Mouse (Mus musculus) thymus, postnatal 10 days (tissue): ENCODE measurements at regions not wholly inside any gene's neighbourhood (a gene's known extent, or its start where the extent isn't known, plus 50 kb on each side); places are given as distances from the start of the nearest gene placed in this dataset.

Experiments used
- DNase-seq, 2 experiments: peaks; one replicate each; pipeline ENCODE4 v3.0.0; 2021; ENCODE audit warnings: low spot score in 2 of 2

- no peak for DNase-seq
Observed at GRCm38 (mm10) chr2:161470844-161471243, 362.0 kb upstream of the Chd6 start.

DNA sequence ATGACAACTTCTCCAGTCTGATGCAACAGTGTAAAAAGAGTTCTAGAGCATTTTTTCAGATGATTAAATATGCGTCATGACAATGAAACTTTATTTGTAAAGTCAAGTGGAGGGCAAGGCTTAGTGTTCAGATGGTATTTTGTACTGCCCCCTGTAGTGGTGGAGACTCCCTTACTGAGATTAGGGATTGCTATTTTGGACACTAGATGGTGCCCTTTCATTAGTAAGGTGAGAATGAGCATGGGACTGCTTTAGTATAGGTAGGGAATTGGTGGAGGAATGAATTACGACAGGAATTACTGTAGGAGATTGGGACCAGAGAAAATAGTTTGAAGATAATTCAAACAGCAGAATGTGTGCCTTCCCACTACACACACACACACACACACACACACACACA, 361.1 kb upstream of the Chd6 start:
- no peak for DNase-seq

DNA sequence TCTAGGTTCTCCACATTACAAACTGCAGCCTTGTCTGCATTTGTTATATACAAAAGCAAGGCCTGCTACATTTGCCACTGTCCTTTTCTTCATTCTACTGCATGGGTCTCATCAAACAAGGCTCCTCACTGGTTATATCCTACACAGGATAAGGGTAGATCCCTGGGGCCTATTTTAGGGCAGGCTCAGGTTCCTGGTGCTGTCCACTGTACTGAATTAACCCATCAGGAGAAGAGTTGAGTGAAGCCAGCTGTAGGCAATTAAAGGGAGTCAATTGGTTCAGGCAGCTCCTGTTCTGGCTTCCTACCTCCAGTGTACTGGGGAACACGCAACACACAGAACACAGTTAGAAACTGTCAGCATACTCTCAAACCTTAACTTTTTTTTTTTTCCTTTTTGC, 358.2 kb upstream of the Chd6 start:
- DNase-seq: no peak

DNA sequence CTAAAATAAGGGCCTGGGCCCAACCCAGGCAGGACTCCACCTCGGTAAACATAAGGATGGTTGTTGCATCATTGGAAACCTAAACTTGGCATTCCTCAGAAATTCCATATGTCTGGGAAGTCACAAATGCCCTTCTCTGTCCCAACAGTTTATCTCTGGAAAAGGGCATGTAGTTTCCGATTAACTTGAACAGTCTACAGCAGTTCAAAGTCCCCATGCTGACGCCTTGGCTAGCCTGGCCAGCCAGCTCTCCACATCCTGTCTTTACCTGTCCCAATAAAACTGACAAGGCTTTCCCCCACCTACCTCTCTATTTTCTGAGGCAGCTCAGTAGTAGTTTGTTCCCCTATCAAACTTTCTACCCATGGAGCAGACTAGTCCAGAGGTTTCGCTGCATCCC, 351.7 kb upstream of the Chd6 start:
- no peak for DNase-seq

GRCm38 (mm10) chr2:161454466-161454865, 345.6 kb upstream of the Chd6 start:
- DNase-seq: no peak

DNA sequence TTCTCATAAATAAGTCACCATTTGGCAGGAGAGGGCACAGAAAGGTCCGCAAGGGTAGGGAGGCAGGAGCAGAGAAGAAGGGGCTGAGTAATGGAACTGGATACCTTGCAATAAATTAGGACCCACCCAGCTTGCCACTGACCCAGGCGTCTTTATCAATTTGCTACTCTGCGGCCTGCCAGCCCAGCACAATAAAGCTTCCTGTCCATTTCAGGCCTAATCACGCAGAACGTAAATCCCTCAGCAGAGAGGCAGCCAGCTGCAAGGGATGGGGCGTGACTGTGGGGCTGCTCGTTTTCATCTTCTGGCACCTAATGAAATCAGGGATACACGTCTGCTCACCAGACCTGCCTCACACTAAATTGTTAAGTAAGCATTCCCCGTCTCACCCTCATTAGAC, 324.9 kb upstream of the Chd6 start:
- DNase-seq: no peak

DNA sequence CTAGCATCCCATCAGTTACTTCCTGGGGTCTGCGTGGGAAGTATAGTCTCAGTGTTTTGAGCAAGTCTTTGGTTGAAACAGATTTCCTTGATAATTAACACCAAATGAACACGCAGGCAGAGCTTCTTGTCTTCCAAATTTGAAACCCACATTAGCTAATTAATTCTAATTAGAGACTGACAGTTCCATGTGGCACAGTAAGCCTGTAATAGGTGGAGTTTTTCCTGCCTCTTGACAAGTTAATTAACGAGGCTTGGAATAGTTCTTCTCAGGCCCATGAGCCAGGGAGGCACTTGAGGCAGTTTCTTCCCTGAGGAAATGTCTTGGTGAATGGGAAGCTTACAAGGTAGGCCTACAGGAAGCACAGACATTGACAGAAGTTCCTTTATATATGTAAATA, 320.4 kb upstream of the Chd6 start:
- DNase-seq: no peak

DNA sequence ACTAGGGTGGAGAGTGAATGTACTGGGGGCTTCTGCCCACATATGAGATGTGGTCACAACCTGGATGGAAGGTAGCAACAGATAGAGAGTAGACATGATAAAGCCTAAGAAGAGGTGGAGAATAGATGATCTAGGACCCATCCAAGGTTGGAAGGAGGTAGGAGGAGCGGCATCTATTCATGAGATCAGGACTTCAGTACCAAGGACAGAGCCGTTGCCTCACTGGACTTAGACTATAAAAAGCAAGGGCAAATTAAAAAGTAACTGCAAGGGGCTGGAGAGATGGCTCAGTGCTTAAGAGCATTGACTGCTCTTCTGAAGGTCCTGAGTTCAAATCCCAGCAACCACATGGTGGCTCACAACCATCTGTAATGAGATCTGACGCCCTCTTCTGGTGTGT, 316.7 kb upstream of the Chd6 start:
- DNase-seq: no peak

DNA sequence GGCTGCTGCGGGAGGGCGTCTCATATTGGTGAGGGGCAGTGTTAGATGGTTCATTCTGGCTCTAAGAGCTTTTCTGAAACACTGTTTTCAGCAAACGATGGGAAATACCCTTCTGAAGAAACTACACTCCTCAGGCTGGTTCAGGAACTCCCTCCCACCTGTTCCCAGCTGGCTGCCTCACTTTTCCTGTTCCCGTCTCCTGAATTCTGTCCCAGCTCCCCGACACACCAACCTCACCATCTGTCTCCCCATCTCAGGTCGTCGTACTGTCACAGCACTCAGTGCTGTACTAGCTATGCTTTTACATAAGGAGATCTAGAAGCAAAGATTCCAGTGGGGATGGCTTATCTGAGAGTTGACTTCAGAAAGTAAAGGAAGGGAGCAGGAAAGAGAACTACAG, 309.2 kb upstream of the Chd6 start:
- DNase-seq: no peak

GRCm38 (mm10) chr2:161416218-161416927, 307.5 kb upstream of the Chd6 start:
- DNase-seq: no peak

GRCm38 (mm10) chr2:161408306-161408705, 299.4 kb upstream of the Chd6 start:
- DNase-seq: no peak

DNA sequence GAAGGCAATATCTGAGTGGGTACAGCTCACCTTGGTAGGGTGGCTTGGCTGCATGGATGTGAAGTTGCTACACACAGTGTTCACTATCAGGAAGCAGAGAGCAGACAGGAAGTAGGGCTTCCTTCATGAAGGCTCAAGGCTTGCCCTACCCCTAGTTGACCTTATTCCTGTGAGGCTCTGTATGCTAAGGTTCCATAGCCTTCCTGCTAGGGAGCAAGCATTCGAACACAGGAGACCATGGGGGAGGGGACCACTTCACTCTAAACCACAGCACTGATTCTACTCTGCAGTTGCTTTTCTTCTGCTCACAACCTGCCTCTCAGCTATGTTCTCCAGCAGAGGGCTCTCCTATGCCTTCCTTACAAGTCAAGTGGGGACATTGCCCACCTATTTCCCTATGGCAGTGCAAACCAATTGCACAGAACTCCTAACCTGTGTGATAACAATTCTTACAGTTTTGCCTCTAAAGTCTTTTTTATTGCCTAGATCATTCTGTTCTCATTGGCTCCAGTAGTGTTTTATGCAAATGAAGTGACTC, 297.0 kb upstream of the Chd6 start:
- no peak for DNase-seq

DNA sequence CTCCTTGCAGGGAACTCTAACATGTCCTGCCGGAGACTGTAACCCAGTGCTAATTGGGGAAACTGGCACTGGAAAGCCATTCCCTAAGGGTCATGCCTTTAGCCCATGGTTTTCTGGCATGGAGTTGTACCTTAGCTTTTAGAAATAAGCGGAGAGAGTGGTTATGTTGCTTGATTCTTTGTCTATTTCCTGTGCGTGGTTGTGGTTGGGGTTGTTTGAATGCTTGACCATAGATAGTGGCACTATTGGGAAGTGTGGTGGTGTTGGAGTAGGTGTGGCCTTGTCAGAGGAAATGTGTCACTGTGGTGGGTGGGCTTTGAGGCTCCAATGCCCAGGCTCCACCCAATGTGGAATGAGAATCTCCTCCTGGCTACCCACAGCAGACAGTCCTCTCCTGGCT, 289.2 kb upstream of the Chd6 start:
- no peak for DNase-seq

- no peak for DNase-seq
Observed at GRCm38 (mm10) chr2:161390954-161391690, 282.2 kb upstream of the Chd6 start.

GRCm38 (mm10) chr2:161389318-161389835, 280.5 kb upstream of the Chd6 start:
- DNase-seq: no peak

DNA sequence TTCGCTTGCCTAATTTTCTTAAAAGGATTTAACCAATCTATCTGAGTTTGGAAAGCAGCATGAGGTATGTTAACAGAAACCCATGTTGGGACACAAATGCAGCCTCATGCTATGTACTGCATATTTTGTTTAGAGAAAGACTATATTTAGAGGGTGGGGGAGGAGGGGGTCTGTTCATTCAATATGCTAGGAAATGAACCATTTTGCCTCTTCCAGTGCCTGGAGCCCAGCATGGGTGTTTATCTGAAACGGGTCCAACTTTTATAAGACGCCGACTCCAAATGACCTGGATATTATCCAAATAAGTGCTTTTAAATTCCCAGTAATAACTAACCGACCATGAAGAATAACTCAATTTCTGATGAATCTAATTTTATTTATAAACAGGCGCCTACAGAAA, 278.2 kb upstream of the Chd6 start:
- DNase-seq: no peak

DNA sequence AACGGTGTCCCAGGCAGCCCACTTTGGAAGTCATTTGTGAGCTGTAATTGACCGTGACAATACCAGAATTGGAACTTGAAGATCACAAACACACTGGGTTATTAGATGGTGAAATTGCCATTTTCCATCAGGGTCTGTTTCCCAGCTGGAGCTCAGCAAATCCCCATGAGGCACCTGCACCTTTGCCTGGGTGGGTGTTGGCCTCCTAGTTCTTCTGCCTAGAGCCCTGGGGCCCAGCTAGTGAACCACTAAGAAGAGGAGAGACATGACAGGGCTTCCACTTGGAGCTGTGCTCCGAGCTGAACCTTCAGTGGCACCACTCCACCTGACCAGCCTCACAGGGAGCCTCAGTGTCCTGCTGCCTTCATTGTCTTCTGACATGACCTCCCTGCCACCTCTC, 273.5 kb upstream of the Chd6 start:
- no peak for DNase-seq

DNA sequence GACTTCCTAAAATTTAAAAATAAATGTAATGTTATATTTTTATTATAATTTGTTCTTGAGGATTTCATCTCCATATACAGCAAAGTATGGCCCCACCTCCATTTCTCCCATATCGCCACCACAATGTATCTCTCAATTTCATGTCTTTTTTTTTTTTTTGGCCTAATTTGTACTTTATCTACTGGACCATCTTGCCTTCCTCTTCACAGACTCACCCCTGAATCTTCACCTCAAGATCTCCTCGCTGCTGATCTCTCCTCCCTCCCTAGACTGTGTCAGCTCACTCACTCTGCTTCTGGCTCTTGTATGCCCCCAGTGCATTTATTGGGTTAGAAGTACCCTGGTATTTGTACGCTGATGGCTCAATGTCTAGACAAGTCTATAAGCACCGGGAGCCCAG, 269.4 kb upstream of the Chd6 start:
- no peak for DNase-seq

DNA sequence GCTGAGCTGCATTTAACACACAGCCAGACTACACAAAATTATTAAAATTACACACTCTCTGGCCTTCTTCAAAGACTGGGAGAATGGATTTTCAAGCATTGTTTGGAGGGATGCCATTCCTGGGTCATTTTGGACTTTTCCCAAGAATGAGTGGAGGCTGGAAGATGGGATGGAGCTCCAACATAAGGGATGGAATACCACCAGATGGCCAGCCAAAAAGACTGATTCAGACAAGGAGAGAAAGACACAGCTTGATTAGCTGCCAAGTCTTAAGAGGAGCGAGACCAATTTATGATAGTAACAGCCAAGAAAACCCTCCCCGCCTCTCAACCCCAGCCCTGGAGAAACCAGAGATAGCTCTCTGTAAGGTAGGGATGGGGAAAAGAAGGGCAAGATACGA, 253.4 kb upstream of the Chd6 start:
- no peak for DNase-seq

GRCm38 (mm10) chr2:161349110-161349509, 240.2 kb upstream of the Chd6 start:
- no peak for DNase-seq

GRCm38 (mm10) chr2:161344018-161344417, 235.1 kb upstream of the Chd6 start:
- no peak for DNase-seq

DNA sequence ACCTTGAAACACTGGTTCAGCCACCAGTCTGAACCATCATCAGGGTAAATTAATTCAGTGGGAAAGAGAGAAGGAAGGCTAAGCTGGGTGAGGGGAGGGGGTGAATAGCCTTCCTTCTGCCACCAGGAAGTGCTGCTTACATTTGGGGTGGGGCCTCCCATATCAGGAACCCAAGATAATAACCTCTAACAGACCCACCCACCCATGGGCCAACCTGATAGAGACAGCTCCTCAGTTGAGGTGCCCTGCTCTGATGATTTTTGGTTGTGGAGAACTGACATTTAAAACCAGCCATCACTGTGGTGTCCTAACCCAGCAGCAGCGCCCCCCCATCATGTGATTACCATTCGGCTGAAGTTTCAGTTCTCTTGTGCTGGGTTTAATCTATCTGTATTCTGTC, 233.8 kb upstream of the Chd6 start:
- DNase-seq: no peak

- no peak for DNase-seq
Observed at GRCm38 (mm10) chr2:161341368-161341891, 232.6 kb upstream of the Chd6 start.
